Mouse (Mus musculus): ENCODE measurements around the gene Fign. TPM values are rescaled to one million over a fixed set of nuclear protein-coding genes. Genes with fewer than 3 reads are reported as not detected.

The Fign gene
- polyA plus RNA-seq, 1 experiment from 2014 or later = 13.4 TPM

- ATAC-seq (ENCODE audit: insufficient number of reproducible peaks, low FRiP score) = no peak
- Histone ChIP-seq H3K9ac (no peak overlapping the region), H3K4me3 (no peak overlapping the region), H3K4me1 (replicated peaks) (peaks cover 9% of the 10 kb centered on the region; the same call in 1 of the 2 replicates), H3K9me3 (replicated peaks) (no peaks in the 10 kb centered on the region), H3K36me3 (no peaks in the 10 kb centered on the region), H3K27ac (ENCODE audit: poor library complexity, severe bottlenecking) (no peak overlapping the region), H3K27me3 (replicated peaks) (no peaks in the 10 kb centered on the region), H3K4me2 (0 out of 2 replicates have a peak overlapping the region, but pooled peaks have one; percentile 1)
- WGBS = 71% methylated on average over 6 of the region's 6 CpGs
Measured at GRCm38 (mm10) chr2:64093087-64093486, 4.8 kb downstream of the Fign start.

DNA sequence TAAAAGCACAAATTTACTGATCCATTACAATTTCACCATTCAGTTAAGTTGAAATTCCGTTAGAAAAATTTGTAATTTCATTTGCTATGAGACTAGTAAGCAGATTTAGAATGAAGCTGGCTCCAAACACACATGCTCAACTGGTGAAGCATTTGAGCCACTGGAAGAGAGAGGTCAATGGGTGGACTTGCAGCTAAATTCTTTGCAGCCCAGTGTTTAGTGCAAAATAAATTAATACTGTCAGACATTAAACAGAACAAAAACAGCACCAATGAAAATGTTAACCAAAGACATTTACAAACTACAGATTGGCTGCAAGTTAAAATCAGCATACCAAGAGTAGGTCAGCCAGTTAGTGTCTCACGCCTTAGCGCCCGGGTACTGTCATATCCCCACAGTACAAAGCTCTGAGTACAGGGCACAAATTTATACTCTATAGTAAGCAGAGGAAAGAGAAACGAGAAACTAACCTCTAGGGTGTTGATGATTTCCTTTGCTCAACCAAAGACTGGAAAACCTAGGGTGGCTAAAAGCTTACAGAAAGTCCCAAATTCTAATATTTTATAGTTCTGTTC lies 13.9 kb downstream of the Fign start:
- Histone ChIP-seq H3K4me1 (replicated peaks) (peaks cover 31% of the 10 kb centered on the region), H3K9ac (no peak overlapping the region), H3K36me3 (no peaks in the 10 kb centered on the region), H3K9me3 (replicated peaks) (no peaks in the 10 kb centered on the region), H3K27me3 (replicated peaks) (no peaks in the 10 kb centered on the region), H3K4me3 (no peak overlapping the region), H3K27ac (ENCODE audit: poor library complexity, severe bottlenecking) (no peak overlapping the region), H3K4me2 (no peak overlapping the region)
- no peak for ATAC-seq (ENCODE audit: insufficient number of reproducible peaks, low FRiP score)
- 66% methylated on average over 5 of the region's 5 CpGs for WGBS

DNA sequence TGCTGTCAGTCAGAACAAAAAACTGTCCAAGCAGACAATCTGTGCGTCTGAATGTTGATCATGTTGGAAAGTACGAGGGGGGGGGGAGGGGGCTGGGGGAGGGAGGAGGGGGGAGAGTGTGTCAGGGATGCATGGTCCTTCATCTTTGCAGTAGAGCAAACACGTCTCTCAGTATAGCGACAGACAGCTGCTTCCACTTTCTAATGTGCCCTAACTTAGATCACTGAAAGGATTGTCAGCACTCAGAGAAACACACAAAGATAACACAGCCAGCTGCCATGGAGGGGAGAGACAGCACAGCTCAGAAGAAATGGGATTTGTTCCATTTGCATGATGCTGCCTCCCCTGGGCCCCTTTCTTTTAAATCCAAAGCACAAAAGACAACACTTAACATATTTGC lies 18.1 kb downstream of the Fign start:
- H3K9me3 ChIP-seq (replicated peaks) = no peaks in the 10 kb centered on the region
- peak overlapping the region; percentile 40; the same call in 1 of the 2 replicates for H3K4me2 ChIP-seq
- H3K4me1 ChIP-seq (replicated peaks) = peaks cover 62% of the 10 kb centered on the region
- no peak overlapping the region for H3K9ac ChIP-seq
- no peaks in the 10 kb centered on the region for H3K36me3 ChIP-seq
- peak overlapping the region; percentile 51; the same call in 1 of the 2 replicates for H3K27ac ChIP-seq (ENCODE audit: poor library complexity, severe bottlenecking)
- no peak overlapping the region for H3K4me3 ChIP-seq
- ATAC-seq (ENCODE audit: insufficient number of reproducible peaks, low FRiP score) = peak; percentile 33
- 7% methylated on average over 4 of the region's 4 CpGs for WGBS
- no peaks in the 10 kb centered on the region for H3K27me3 ChIP-seq (replicated peaks)

DNA sequence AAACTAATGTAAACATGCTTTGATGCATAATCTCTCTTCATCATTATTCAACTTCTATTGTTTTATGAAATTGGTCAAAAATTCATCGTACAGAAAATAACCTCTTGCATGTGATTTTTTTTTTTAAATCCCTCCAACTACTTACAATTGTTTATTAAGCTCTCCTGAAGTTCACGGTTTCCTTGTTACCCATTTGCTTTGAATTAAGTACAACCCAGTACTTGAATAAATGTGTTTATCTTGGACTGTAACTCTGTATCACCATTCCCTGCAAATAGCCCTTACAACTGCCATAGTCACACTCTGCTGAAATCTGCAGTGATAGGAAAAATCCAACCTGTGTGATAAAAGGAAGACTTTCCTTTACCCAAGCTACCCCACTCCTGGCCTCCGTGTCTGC lies 19.3 kb downstream of the Fign start:
- Histone ChIP-seq H3K4me2 (no peak overlapping the region), H3K36me3 (no peaks in the 10 kb centered on the region), H3K27ac (ENCODE audit: poor library complexity, severe bottlenecking) (no peak overlapping the region)

DNA sequence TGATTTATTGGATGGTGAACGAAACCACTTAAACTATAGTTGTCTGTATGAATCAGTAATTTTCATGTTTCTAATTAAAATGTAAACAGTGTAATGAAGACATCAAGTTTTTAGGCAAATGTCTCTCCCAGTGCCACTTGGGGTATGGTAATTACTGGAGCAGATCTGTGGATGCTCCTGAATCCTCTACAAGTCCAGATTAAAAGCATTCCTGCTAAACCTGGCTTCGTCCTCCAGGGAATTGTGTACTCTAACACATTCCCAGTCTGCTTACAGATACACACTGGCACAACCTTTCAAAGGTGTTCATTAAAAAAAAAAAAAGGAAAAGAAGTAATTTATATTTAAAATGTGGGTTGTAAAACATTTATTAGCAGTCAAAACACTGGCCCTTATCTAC lies 20.0 kb downstream of the Fign start:
- H3K4me2 ChIP-seq = no peak overlapping the region
- WGBS = 82% methylated on average over 2 of the region's 2 CpGs
- H3K27me3 ChIP-seq (replicated peaks) = no peaks in the 10 kb centered on the region
- ATAC-seq (ENCODE audit: insufficient number of reproducible peaks, low FRiP score) = no peak
- H3K36me3 ChIP-seq = no peaks in the 10 kb centered on the region
- H3K9ac ChIP-seq = no peak overlapping the region
- no peaks in the 10 kb centered on the region for H3K9me3 ChIP-seq (replicated peaks)
- H3K4me1 ChIP-seq (replicated peaks) = peaks cover 63% of the 10 kb centered on the region
- H3K4me3 ChIP-seq = no peak overlapping the region
- H3K27ac ChIP-seq (ENCODE audit: poor library complexity, severe bottlenecking) = no peak overlapping the region

More for the DNA sequence above, 19.3 kb downstream of the Fign start:
- peaks cover 66% of the 10 kb centered on the region for H3K4me1 ChIP-seq (replicated peaks)
- H3K9me3 ChIP-seq (replicated peaks) = no peaks in the 10 kb centered on the region
- no peak overlapping the region for H3K4me3 ChIP-seq
- no peak for ATAC-seq (ENCODE audit: insufficient number of reproducible peaks, low FRiP score)
- no peaks in the 10 kb centered on the region for H3K27me3 ChIP-seq (replicated peaks)
- WGBS = 50% methylated on average over 3 of the region's 3 CpGs
- H3K9ac ChIP-seq = no peak overlapping the region

DNA sequence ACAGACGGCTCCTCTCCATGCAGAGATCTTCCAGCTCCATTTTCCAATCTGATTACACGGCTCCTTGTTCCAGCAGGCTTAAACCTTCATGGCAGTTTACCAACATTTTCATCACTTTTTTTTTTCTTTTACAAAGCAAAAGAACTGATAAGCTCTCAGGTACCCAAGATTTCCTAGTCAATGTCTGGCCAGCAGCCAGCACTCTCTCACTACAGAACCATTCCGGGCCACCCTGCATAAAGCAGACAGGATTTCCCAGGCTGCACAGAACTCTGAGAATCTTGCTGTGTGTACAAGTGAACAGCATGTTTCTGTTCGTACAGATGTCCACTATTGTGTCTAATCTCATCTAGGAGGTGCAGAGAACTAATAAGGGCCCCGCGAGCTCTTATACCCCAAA lies 22.0 kb downstream of the Fign start:
- H3K36me3 ChIP-seq = no peaks in the 10 kb centered on the region
- peak overlapping the region; percentile 25 for H3K9ac ChIP-seq
- peaks cover 51% of the 10 kb centered on the region for H3K4me1 ChIP-seq (replicated peaks)
- peak overlapping the region; percentile 62 for H3K4me2 ChIP-seq
- 0 out of 2 replicates have a peak, but pooled peaks have one; percentile 29 for ATAC-seq (ENCODE audit: insufficient number of reproducible peaks, low FRiP score)
- H3K9me3 ChIP-seq (replicated peaks) = no peaks in the 10 kb centered on the region
- peak overlapping the region; percentile 22; the same call in 1 of the 2 replicates for H3K4me3 ChIP-seq
- peak overlapping the region; percentile 51 for H3K27ac ChIP-seq (ENCODE audit: poor library complexity, severe bottlenecking)
- no peaks in the 10 kb centered on the region for H3K27me3 ChIP-seq (replicated peaks)
- WGBS = 24% methylated on average over 6 of the region's 6 CpGs

- ATAC-seq (ENCODE audit: insufficient number of reproducible peaks, low FRiP score) = no peak
- Histone ChIP-seq H3K9me3 (replicated peaks) (no peaks in the 10 kb centered on the region), H3K9ac (peak overlapping the region; percentile 56), H3K27ac (ENCODE audit: poor library complexity, severe bottlenecking) (peak overlapping the region; percentile 51; the same call in 1 of the 2 replicates), H3K4me3 (no peak overlapping the region), H3K27me3 (replicated peaks) (no peaks in the 10 kb centered on the region), H3K4me1 (replicated peaks) (peaks cover 45% of the 10 kb centered on the region), H3K4me2 (peak overlapping the region; percentile 62), H3K36me3 (no peaks in the 10 kb centered on the region)
- WGBS = 44% methylated on average over 17 of the region's 17 CpGs
Measured at GRCm38 (mm10) chr2:64074602-64075389, 23.0 kb downstream of the Fign start.

DNA sequence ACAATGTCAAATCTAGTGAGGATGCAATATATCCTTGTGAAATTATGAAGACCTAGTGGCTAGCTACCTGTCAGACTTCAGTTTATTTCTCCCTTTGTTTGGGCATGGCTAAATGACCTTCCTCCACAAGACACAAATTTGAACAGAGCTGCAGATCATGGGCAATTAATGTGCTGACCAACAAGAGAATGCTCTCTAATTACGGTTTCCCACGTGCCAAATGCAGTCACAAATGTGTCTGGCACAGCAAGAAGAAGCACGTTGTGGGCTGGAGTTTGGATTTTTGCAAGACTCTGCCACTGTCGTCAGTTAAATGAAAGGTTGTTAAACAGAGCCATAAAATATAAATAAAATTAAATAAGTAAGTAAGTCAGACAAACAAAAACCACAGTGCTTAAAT lies 25.7 kb downstream of the Fign start:
- H3K27ac ChIP-seq (ENCODE audit: poor library complexity, severe bottlenecking) = no peak overlapping the region
- H3K9me3 ChIP-seq (replicated peaks) = no peaks in the 10 kb centered on the region
- no peak for ATAC-seq (ENCODE audit: insufficient number of reproducible peaks, low FRiP score)
- H3K27me3 ChIP-seq (replicated peaks) = no peaks in the 10 kb centered on the region
- 71% methylated on average over 4 of the region's 4 CpGs for WGBS
- no peaks in the 10 kb centered on the region for H3K36me3 ChIP-seq
- peaks cover 31% of the 10 kb centered on the region for H3K4me1 ChIP-seq (replicated peaks)
- H3K4me2 ChIP-seq = no peak overlapping the region
- H3K9ac ChIP-seq = no peak overlapping the region
- no peak overlapping the region for H3K4me3 ChIP-seq

DNA sequence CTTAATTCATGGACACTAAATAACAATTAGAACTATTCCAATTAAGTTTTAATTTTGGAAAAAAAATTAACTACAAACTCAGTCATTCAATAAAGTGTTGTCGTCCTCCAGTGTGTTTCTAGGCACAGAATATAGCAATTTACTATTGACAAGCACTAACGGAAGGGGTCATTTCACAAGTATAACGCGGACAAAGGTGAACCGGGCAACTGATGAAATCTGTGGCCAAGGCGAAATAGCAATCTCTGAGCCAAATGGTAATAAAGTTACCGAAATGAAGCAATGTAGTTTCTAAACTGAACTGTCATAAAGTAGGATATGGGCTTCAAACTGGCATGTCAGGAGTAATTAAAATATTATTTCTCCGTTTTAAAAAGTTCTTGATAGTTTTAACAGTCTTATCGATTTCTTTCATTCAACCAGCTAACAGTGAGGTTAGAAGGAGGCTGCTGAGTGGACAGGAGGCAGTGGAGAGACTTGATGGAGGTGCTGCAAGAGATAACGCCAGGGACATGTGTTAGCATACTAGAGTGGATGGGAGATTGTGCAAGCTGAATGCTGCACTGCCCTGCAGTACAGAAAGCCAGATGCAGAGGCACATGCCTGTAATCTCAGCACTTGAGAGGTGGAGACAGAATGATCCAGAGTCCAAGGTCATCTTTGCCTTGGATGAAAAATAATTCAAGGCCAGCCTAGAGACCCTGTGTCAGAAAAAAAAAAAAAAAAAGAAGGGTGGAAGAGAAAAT lies 27.7 kb downstream of the Fign start:
- ATAC-seq (ENCODE audit: insufficient number of reproducible peaks, low FRiP score) = peak; percentile 67; the same call in 1 of the 2 replicates
- H3K27me3 ChIP-seq (replicated peaks) = no peaks in the 10 kb centered on the region
- no peaks in the 10 kb centered on the region for H3K36me3 ChIP-seq
- H3K4me3 ChIP-seq = no peak overlapping the region
- peaks cover 10% of the 10 kb centered on the region for H3K4me1 ChIP-seq (replicated peaks)
- 42% methylated on average over 10 of the region's 10 CpGs for WGBS
- peak overlapping the region; percentile 72; the same call in 1 of the 2 replicates for H3K27ac ChIP-seq (ENCODE audit: poor library complexity, severe bottlenecking)
- peak overlapping the region; percentile 49 for H3K4me2 ChIP-seq
- no peak overlapping the region for H3K9ac ChIP-seq
- no peaks in the 10 kb centered on the region for H3K9me3 ChIP-seq (replicated peaks)

DNA sequence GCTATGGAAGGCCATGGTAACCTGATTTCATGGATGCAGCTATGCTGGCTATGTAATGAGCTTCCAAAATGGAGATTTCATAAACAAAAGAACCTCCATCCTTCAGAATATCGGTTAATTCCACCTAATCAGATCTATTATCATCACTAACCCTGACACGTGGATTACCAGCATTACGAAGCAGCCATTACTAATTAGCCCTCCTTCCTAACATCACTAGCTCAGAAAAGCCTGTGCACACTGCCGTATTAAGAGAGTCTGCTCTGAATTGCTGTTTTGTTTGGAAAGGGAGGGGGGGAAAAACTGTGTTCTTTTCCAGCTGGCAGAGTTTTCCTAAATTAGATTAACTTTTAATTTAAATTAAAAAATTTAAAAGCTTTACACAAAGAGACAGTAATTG lies 32.3 kb downstream of the Fign start:
- H3K4me2 ChIP-seq = no peak overlapping the region
- H3K4me3 ChIP-seq = no peak overlapping the region
- H3K9me3 ChIP-seq (replicated peaks) = no peaks in the 10 kb centered on the region
- ATAC-seq (ENCODE audit: insufficient number of reproducible peaks, low FRiP score) = no peak
- no peak overlapping the region for H3K27ac ChIP-seq (ENCODE audit: poor library complexity, severe bottlenecking)
- H3K27me3 ChIP-seq (replicated peaks) = no peaks in the 10 kb centered on the region
- H3K9ac ChIP-seq = no peak overlapping the region
- no peaks in the 10 kb centered on the region for H3K36me3 ChIP-seq
- 89% methylated on average over 4 of the region's 4 CpGs for WGBS
- H3K4me1 ChIP-seq (replicated peaks) = peaks cover 19% of the 10 kb centered on the region

- no peak overlapping the region for H3K9ac ChIP-seq
- 66% methylated on average over 5 of the region's 5 CpGs for WGBS
- H3K4me3 ChIP-seq = no peak overlapping the region
- H3K36me3 ChIP-seq = no peaks in the 10 kb centered on the region
- ATAC-seq (ENCODE audit: insufficient number of reproducible peaks, low FRiP score) = no peak
- H3K4me1 ChIP-seq (replicated peaks) = peaks cover 35% of the 10 kb centered on the region
- no peak overlapping the region for H3K27ac ChIP-seq (ENCODE audit: poor library complexity, severe bottlenecking)
- no peaks in the 10 kb centered on the region for H3K9me3 ChIP-seq (replicated peaks)
- no peak overlapping the region for H3K4me2 ChIP-seq
- no peaks in the 10 kb centered on the region for H3K27me3 ChIP-seq (replicated peaks)
Measured at GRCm38 (mm10) chr2:64059477-64059876, 38.4 kb downstream of the Fign start.

Measured in heart, embryonic 12.5 days (tissue).